Mouse (Mus musculus): Measurements from ENCODE around the gene Dera.

DNA sequence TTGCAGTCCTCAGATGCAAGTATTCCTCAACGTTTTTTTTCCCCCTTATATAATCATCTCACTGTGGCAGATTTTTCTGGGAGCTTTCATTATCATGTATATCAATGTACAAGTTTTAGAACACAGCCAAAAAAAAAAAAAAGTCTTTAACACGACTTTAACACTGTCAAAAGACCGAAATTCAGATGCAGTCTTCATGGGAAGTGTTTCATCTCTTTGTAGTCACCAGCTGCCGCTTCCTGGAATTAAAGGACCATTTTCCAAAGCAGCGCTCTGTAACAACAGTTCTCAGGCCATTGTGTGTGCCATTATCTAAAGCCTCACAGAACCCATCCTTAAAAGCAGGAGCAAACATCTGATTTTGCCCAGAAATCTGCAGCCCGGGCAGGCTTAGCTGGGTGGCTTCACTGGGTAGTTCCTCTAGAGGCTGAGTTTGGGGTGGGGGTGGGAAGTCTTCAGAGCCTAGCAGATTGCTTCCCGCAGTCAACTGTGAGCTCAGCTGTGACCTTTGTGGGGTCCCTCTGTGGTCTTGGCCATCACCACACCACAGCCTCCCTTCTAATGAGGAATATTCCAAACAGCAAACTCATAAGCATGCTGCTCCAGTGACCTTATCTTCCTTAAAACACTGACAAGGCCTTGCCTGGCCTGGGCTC, 41.6 kb upstream of the Dera start:
- no peak for TF ChIP-seq GATA1 (IDR thresholded peaks at IDR 0.05; ENCODE audit: low read length)
- TF ChIP-seq TAL1 (IDR thresholded peaks at IDR 0.05; ENCODE audit: low read length) = no peak

Measured in erythroblast, embryonic 14.5 days (primary cell).